Mouse (Mus musculus): ENCODE measurements around the gene Slc11a2.
"Not testable (repeated sequence)": the region's sequence is repeated elsewhere in the genome, so short reads cannot be mapped to it uniquely, and the experiment has no call there.

The Slc11a2 gene

DNA sequence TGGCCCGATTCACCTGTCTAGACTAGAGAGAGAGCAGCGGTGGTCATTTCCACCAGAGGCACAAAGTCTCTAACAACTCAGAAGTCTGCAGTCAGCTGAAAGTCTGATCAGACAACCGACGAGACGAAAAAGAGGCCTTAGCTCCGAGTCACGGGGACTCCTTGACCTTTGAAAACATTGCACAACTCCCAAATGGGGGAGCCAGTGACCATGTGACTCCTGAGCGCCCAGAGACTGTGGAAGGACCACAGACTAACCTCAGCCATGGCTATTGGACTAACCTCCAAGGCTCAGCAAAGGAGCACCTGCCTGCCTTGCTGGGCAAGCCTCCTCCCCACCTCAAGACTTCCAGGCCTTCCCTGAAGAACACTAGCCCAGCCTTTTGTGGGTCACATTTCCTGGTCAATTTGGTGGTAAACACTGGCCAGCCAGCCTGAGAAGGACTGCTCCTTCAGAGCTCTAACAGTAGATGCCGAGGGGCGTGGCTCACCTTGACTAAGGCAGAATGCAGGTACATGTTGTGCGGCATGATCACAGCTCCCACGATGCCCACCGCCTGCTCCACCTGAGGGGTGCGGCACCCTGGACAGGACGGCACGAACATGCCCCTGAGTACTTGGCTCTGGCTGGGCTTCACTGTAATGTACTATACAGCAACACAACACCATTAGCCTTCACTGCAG, 21.4 kb downstream of the Slc11a2 start:
- DNase-seq (ENCODE audit: low read depth, low spot score), result no peak

- DNase-seq (ENCODE audit: low read depth, low spot score), result no peak
These were observed 22.1 kb downstream of the Slc11a2 start for GRCm38 (mm10) chr15:100402798-100403197.

- no peak for DNase-seq (ENCODE audit: low read depth, low spot score)
These were observed 22.5 kb downstream of the Slc11a2 start for GRCm38 (mm10) chr15:100402347-100402746.

DNA sequence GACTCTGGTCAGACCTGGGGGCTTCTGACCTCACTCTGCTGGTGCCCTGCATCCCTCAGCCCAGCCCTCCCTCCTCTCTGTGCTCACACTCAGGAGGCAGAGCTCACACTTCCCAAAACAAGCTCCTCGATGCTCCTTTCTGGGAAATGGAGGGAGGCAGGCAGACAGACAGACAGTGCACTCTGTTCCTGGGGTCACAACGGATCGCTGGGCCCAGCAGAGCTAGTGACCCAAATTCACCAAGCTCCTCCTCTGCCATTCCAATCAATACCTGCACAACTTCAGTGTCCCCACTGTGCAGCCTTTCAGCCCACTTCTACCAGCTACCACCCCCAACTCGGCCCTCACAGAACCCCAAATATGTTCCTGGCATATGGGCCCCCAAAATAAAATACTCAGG, 23.1 kb downstream of the Slc11a2 start:
- no peak for DNase-seq (ENCODE audit: low read depth, low spot score)

- no peak for DNase-seq (ENCODE audit: low read depth, low spot score)
These were observed 24.2 kb downstream of the Slc11a2 start for GRCm38 (mm10) chr15:100400592-100401250.

- no peak for DNase-seq (ENCODE audit: low read depth, low spot score)
These were observed 29.3 kb downstream of the Slc11a2 start for GRCm38 (mm10) chr15:100395561-100395960.

DNA sequence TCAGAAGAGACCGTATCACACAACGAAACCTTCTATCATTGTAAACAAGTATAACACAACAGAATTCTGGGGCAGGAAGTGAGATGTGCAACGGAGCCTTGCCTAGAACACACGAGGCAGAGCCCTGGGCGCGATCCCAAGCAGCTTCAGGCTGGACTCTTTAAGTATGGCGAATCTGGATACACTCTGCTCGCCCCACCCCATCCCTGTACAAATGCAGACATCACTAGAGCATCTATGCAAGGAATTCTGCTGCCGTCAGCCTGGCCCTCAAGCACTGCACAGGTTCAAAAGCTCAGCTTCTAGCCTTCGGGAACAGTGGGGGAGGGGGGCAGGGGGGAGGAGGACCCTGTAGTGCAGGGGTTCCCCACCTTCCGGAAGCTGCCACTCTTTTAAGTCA, 31.9 kb downstream of the Slc11a2 start:
- DNase-seq (ENCODE audit: low read depth, low spot score), result no peak

- DNase-seq (ENCODE audit: low read depth, low spot score), result no peak
These were observed 33.3 kb downstream of the Slc11a2 start for GRCm38 (mm10) chr15:100391599-100391998.

DNA sequence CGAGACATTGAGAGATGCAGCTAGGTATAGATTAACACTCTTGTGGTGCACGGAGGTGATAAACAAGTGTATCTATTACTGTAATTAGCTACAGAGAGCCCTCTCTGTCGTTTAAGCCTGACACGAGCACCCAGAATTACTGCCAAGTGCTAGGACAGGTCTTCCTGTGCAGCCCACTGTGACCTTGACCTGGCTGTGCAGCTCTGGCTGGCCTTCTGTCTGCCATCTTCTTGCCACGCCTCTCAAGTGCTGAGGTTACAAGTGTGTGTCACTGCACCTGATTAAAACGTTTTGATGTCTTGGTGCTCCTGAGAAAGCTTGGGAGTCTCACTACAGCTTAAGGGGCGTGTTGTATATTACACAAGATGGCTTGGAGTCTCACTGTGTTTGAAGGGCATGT, 33.8 kb downstream of the Slc11a2 start:
- DNase-seq (ENCODE audit: low read depth, low spot score), result no peak

DNA sequence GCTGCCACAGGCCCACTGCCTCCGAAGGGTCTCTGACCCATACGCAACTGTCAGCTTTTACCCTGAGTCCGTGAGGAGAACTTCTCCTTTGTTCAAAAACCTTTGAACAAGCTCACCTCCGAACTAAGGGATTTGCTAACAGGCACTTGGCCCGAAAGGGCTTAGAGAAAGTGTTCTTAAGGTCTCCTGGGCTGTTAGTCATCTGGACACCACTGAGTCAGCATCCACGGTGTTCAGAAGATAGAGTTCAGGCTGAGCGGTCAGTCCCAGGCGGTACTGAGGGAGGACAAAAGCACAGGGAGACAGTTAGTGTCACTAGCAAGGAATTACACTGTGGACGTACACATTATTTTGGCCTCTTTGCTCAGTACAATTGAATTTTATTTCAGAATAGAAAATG, 36.0 kb downstream of the Slc11a2 start:
- DNase-seq (ENCODE audit: low read depth, low spot score), result no peak

DNA sequence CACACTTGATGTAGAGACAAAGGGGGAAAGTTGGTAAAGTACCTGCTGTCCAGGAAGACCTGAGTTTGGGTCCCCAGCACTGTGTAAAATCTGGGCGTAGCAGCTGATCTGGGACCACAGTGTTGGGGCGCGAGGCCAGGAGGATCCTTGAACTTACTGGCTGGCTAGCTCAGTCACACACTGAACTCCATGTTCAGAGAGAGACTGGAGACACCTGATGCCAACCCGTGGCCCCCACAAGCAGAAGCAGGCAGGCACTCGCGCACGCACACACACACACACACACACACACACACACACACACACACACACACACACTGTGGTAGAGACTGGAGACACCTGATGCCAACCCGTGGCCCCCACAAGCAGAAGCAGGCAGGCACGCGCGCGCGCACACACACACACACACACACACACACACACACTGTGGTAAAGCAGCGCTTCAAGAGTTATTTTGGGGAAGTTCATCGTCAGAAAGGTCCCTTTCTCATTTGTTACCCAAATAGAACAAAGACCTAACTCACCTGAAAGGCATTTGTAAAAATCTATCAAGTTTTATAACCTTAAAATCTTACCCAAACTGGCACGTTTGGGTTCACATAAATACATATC, 36.5 kb downstream of the Slc11a2 start:
- no peak for DNase-seq (ENCODE audit: low read depth, low spot score)

GRCm38 (mm10) chr15:100387544-100388223, 37.2 kb downstream of the Slc11a2 start:
- no peak for DNase-seq (ENCODE audit: low read depth, low spot score)

GRCm38 (mm10) chr15:100385705-100386104, 39.2 kb downstream of the Slc11a2 start:
- DNase-seq (ENCODE audit: low read depth, low spot score), result no peak

- DNase-seq (ENCODE audit: low read depth, low spot score), result no peak
These were observed 44.8 kb downstream of the Slc11a2 start for GRCm38 (mm10) chr15:100380104-100380503.

DNA sequence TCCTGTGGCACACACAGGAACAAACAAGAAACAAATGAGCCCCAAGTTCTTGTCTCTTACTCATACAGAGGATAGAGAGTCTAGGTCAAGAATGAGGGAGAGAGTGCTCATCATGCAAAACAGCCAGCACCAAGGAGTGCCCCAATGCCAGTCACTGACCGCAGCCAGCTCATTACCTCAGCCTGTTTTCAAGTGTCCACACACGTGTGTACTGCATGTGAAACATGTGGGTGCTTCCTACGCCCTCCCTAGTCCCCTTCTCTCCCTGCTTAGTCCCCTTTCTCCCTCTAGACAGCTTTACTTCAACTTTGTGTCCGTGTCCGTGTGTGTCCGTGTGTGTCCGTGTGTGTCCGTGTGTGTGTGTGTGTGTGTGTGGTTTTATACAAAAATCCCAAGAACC, 45.2 kb downstream of the Slc11a2 start:
- no peak for DNase-seq (ENCODE audit: low read depth, low spot score)

DNA sequence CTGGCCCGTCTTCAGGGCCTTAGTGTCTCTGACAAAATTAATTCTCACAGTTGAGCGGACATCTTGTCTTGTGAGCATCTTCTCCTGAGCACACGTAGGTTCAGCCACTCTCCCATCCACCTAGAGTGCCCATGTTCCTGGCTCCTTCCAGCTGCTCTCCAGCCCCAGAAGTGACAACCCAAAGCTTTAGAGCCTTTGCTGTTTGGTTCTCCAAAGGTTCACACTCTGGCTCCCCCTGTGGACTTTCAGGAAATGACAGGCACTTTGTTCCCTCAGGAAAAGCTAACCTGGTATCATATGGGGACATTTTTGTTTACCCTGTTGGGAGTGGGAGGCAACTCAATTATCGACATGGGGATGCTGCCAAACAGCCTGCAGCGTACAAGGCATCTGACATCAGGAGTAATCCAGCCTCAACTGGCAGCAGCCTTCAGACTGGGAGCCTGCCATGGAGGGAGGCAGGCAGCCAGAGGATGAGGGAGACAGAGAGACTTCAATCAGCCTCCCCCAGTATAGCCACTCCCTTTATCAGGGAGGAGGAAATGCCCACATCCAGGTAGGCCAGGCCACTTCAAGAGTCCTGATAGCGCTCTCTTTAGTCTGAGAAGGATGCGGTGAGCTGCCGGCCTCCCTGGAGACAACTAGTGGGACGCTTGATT, 46.9 kb downstream of the Slc11a2 start:
- not testable (repeated sequence) for DNase-seq (ENCODE audit: low read depth, low spot score)

DNA sequence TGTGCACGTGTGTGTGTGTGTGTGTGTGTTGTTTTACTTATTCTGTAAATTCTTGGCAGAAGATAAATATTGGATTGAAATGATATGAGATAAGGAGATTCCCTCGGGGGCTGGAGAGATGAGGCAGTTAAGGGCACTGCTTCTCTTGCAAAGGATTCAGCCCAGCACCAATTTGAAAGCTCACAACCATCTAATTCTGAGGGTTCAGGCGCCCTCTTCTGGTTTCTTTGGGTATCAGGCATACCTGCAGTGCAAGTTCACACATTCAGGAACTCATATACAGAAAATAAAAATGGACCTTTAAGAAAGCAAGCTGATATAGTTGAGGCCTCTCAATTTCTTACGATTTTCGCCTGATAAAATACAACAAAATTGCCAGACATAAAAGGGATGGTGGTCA, 49.8 kb downstream of the Slc11a2 start:
- DNase-seq (ENCODE audit: low read depth, low spot score), result peak; percentile 54

DNA sequence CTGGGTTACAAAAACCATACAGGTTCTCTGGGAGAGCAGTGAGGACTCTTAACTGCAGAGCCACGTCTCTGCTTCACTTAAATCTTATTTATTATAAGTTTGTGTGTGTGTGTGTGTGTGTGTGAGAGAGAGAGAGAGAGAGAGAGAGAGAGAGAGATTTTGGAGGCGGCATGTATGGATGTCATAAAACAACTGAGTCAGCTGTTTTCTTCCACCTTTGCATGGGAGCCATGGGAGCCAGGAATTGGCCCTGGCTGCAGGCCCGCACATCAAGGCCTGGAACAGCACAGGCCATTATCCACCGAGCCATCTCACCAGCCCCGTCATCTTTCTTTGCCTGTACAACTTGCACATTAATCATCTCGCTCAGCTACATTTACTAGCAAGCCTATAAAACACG, 57.8 kb downstream of the Slc11a2 start:
- DNase-seq (ENCODE audit: low read depth, low spot score), result no peak

- not testable (repeated sequence) for DNase-seq (ENCODE audit: low read depth, low spot score)
These were observed 58.9 kb downstream of the Slc11a2 start for GRCm38 (mm10) chr15:100365967-100366366.

- DNase-seq (ENCODE audit: low read depth, low spot score), result no peak
These were observed 60.6 kb downstream of the Slc11a2 start, which contains the start of gene Higd1c for GRCm38 (mm10) chr15:100364242-100364641. Gene Higd1c (plus strand): TSS chr15:100364542.

DNA sequence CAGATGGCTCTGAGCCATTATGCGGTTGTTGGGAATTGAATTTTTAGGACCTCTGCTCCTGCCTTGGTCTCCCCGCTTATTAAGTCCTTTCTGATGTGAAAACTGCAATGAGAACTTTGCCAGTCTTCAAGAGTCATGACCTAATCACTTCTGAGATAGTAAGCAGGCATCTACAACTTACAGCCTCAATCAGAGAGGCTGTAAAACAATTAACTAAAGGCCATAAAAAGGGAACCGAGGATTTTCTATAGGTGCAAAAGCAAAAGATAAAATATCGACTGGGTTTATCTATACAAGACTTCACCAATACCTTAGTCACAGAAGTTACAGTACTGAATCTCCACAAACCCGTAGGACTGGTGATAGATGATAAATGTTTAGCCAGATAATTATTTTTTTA, 69.0 kb downstream of the Slc11a2 start:
- no peak for DNase-seq (ENCODE audit: low read depth, low spot score)

- not testable (repeated sequence) for DNase-seq (ENCODE audit: low read depth, low spot score)
These were observed 71.5 kb downstream of the Slc11a2 start for GRCm38 (mm10) chr15:100353399-100353798.
